Mouse (Mus musculus): ENCODE measurements at regions not wholly inside any gene's neighbourhood (a gene's known extent, or its start where the extent isn't known, plus 50 kb on each side); places are given as distances from the start of the nearest gene placed in this dataset.

GRCm38 (mm10) chr2:50971131-50971825 is 177.6 kb downstream of the Rnd3 start:
- H3K9me3 ChIP-seq (ENCODE audit: control insufficient read depth), result no peaks in the 10 kb centered on the region
- no peaks in the 10 kb centered on the region for H3K36me3 ChIP-seq (ENCODE audit: control insufficient read depth, insufficient read depth)
- H3K4me3 ChIP-seq (ENCODE audit: low read depth, low read length), result no peak overlapping the region
- no peak for ATAC-seq
- no peak overlapping the region for H3K4me2 ChIP-seq (replicated peaks; ENCODE audit: low read depth)
- H3K9ac ChIP-seq (ENCODE audit: low read depth, low read length), result no peak overlapping the region
- no peaks in the 10 kb centered on the region for H3K27me3 ChIP-seq (replicated peaks; ENCODE audit: control insufficient read depth, insufficient read depth, low read length)
- H3K4me1 ChIP-seq (replicated peaks; ENCODE audit: control insufficient read depth, insufficient read depth, low read length), result no peaks in the 10 kb centered on the region
- no peak overlapping the region for H3K27ac ChIP-seq (ENCODE audit: low read depth, low read length)
- no peak for TF ChIP-seq CTCF (IDR thresholded peaks at IDR 0.05; ENCODE audit: low read depth)
- 48% methylated on average over 14 of the region's 14 CpGs for WGBS

GRCm38 (mm10) chr2:50968382-50968781 is 180.5 kb downstream of the Rnd3 start:
- Histone ChIP-seq H3K4me2 (replicated peaks; ENCODE audit: low read depth) (no peak overlapping the region), H3K9ac (ENCODE audit: low read depth, low read length) (no peak overlapping the region), H3K27me3 (replicated peaks; ENCODE audit: control insufficient read depth, insufficient read depth, low read length) (no peaks in the 10 kb centered on the region), H3K9me3 (ENCODE audit: control insufficient read depth) (no peaks in the 10 kb centered on the region), H3K4me3 (ENCODE audit: low read depth, low read length) (no peak overlapping the region), H3K36me3 (ENCODE audit: control insufficient read depth, insufficient read depth) (no peaks in the 10 kb centered on the region), H3K4me1 (replicated peaks; ENCODE audit: control insufficient read depth, insufficient read depth, low read length) (no peaks in the 10 kb centered on the region), H3K27ac (ENCODE audit: low read depth, low read length) (no peak overlapping the region)
- ATAC-seq, result no peak
- no peak for TF ChIP-seq CTCF (IDR thresholded peaks at IDR 0.05; ENCODE audit: low read depth)
- WGBS, result 25% methylated on average over 4 of the region's 4 CpGs

GRCm38 (mm10) chr2:50967826-50968225 is 181.1 kb downstream of the Rnd3 start:
- Histone ChIP-seq H3K4me1 (replicated peaks; ENCODE audit: control insufficient read depth, insufficient read depth, low read length) (no peaks in the 10 kb centered on the region), H3K4me2 (replicated peaks; ENCODE audit: low read depth) (no peak overlapping the region), H3K36me3 (ENCODE audit: control insufficient read depth, insufficient read depth) (no peaks in the 10 kb centered on the region), H3K27me3 (replicated peaks; ENCODE audit: control insufficient read depth, insufficient read depth, low read length) (no peaks in the 10 kb centered on the region), H3K4me3 (ENCODE audit: low read depth, low read length) (no peak overlapping the region), H3K9me3 (ENCODE audit: control insufficient read depth) (no peaks in the 10 kb centered on the region), H3K27ac (ENCODE audit: low read depth, low read length) (no peak overlapping the region), H3K9ac (ENCODE audit: low read depth, low read length) (no peak overlapping the region)
- ATAC-seq, result no peak
- 22% methylated on average over 4 of the region's 4 CpGs for WGBS
- no peak for TF ChIP-seq CTCF (IDR thresholded peaks at IDR 0.05; ENCODE audit: low read depth)

- TF ChIP-seq CTCF (IDR thresholded peaks at IDR 0.05; ENCODE audit: low read depth), result no peak
- ATAC-seq, result no peak
- Histone ChIP-seq H3K9me3 (ENCODE audit: control insufficient read depth) (no peaks in the 10 kb centered on the region), H3K9ac (ENCODE audit: low read depth, low read length) (no peak overlapping the region), H3K27me3 (replicated peaks; ENCODE audit: control insufficient read depth, insufficient read depth, low read length) (no peaks in the 10 kb centered on the region), H3K27ac (ENCODE audit: low read depth, low read length) (no peak overlapping the region), H3K4me2 (replicated peaks; ENCODE audit: low read depth) (no peak overlapping the region), H3K4me3 (ENCODE audit: low read depth, low read length) (no peak overlapping the region), H3K36me3 (ENCODE audit: control insufficient read depth, insufficient read depth) (no peaks in the 10 kb centered on the region), H3K4me1 (replicated peaks; ENCODE audit: control insufficient read depth, insufficient read depth, low read length) (no peaks in the 10 kb centered on the region)
- WGBS, result 48% methylated on average over 4 of the region's 4 CpGs
Observed at GRCm38 (mm10) chr2:50967133-50967532, 181.8 kb downstream of the Rnd3 start.

- Histone ChIP-seq H3K27me3 (replicated peaks; ENCODE audit: control insufficient read depth, insufficient read depth, low read length) (no peaks in the 10 kb centered on the region), H3K4me3 (ENCODE audit: low read depth, low read length) (no peak overlapping the region), H3K4me2 (replicated peaks; ENCODE audit: low read depth) (no peak overlapping the region), H3K4me1 (replicated peaks; ENCODE audit: control insufficient read depth, insufficient read depth, low read length) (0 out of 2 replicates have a peak, but pooled peaks cover 6% of the 10 kb centered on the region), H3K36me3 (ENCODE audit: control insufficient read depth, insufficient read depth) (no peaks in the 10 kb centered on the region), H3K27ac (ENCODE audit: low read depth, low read length) (no peak overlapping the region), H3K9me3 (ENCODE audit: control insufficient read depth) (no peaks in the 10 kb centered on the region), H3K9ac (ENCODE audit: low read depth, low read length) (no peak overlapping the region)
- no peak for ATAC-seq
- TF ChIP-seq CTCF (IDR thresholded peaks at IDR 0.05; ENCODE audit: low read depth), result no peak
- 67% methylated on average over 8 of the region's 8 CpGs for WGBS
Observed at GRCm38 (mm10) chr2:50965485-50966017, 183.4 kb downstream of the Rnd3 start.

- Histone ChIP-seq H3K4me3 (ENCODE audit: low read depth, low read length) (no peak overlapping the region), H3K9me3 (ENCODE audit: control insufficient read depth) (no peaks in the 10 kb centered on the region), H3K27me3 (replicated peaks; ENCODE audit: control insufficient read depth, insufficient read depth, low read length) (no peaks in the 10 kb centered on the region), H3K9ac (ENCODE audit: low read depth, low read length) (no peak overlapping the region), H3K4me1 (replicated peaks; ENCODE audit: control insufficient read depth, insufficient read depth, low read length) (0 out of 2 replicates have a peak, but pooled peaks cover 6% of the 10 kb centered on the region), H3K36me3 (ENCODE audit: control insufficient read depth, insufficient read depth) (no peaks in the 10 kb centered on the region), H3K4me2 (replicated peaks; ENCODE audit: low read depth) (no peak overlapping the region), H3K27ac (ENCODE audit: low read depth, low read length) (no peak overlapping the region)
- WGBS, result 42% methylated on average over 3 of the region's 3 CpGs
- peak; percentile 99 for ATAC-seq
- TF ChIP-seq CTCF (IDR thresholded peaks at IDR 0.05; ENCODE audit: low read depth), result no peak
Observed at GRCm38 (mm10) chr2:50964062-50964461, 184.8 kb downstream of the Rnd3 start.
